Mouse (Mus musculus) right cerebral cortex, postnatal 36 days (tissue): Measurements from ENCODE around the gene Enpp1.
A peak's percentile ranks its signal among the peaks of the same experiment; 100 is the strongest.

Source experiments
- DNase-seq, 2 experiments: peaks; one replicate each; pipeline ENCODE4 v3.0.0; 2022; ENCODE audit warnings: low spot score in 2 of 2, mixed read lengths in 1 of 2

Enpp1 gene

GRCm38 (mm10) chr10:24711480-24712366 lies at the start of gene Enpp1:
Enpp1 (minus strand) TSS chr10:24712159.
- DNase-seq = peak in 1 of 2 experiments; percentile 5

GRCm38 (mm10) chr10:24758326-24758915 lies 46.5 kb upstream of the Enpp1 start:
- no peak for DNase-seq

GRCm38 (mm10) chr10:24754874-24755540 lies 43.0 kb upstream of the Enpp1 start:
- no peak for DNase-seq

GRCm38 (mm10) chr10:24754251-24754835 lies 42.4 kb upstream of the Enpp1 start:
- no peak for DNase-seq

GRCm38 (mm10) chr10:24753536-24754250 lies 41.7 kb upstream of the Enpp1 start:
- DNase-seq = no peak

DNA sequence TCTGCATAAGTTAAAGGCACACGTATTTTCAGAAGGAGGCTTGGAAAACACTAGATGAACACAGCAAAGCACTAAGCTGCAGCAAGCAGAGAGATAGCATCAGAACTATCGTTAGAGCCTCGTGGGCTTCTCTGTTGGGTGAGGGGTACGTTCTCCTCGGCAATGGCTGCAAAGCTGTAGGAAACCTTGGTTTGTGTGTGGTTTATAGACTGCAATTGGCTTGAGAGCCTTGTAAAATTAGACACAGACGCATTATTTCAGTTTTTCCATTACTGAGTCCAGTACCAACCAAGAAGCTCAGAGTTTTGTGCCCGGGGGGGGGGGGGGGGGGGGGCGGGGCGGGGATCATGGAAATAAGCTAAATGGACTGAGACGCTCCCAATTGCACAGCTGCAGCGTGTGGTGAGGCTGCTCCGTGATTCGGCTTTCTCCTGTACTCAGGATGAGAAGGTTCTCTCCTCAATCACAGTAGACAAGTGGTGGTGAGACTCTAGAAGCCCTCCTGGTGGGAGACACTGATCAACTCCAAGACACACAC lies 31.1 kb upstream of the Enpp1 start:
- no peak for DNase-seq

DNA sequence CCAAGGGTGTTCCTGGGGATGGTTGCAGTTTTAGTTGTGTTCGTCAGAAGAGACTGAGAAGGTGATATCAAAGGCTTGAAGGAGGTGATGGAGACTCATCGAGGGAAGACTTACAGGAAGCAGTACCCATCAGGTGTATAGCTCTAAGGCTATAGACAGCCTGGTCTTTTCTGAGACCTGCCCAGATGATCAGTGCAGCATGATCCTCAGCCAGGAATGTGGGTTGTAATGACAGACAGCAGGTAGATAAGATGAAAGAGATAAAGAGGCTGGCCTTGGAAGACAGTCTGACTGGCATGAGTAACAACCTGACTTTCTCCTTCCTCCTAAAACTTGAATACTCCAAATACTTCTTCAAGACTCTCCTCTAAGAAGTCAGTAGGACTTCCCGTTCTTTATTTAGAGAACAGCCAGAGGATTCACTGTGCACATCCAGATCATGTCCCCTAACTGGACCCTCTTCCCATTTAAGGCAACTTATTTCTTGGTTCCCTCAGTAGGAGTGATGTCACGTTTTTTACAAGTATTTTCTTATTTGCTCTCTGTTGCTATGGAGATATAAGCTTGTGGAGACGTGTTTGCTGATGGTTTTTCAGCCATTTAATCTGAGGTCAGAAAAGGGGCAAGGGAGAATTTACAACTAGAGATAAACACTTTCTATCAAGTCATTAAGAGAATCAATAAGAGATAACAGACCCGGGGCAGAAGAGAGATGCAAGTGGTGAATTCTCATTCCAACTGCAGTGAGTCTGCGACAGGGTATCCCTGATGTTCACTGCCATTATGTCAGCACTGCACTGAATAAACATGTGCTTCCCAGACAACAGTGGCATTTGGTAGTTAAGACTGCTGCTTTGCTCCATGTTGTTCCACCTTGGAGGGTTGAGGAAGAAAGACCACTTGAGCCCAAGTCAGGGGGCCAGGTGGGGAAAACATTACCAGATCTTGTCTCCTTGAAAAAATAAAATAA lies 29.6 kb upstream of the Enpp1 start:
- DNase-seq = no peak

- DNase-seq = no peak
Measured at GRCm38 (mm10) chr10:24739171-24739570, 27.2 kb upstream of the Enpp1 start.

DNA sequence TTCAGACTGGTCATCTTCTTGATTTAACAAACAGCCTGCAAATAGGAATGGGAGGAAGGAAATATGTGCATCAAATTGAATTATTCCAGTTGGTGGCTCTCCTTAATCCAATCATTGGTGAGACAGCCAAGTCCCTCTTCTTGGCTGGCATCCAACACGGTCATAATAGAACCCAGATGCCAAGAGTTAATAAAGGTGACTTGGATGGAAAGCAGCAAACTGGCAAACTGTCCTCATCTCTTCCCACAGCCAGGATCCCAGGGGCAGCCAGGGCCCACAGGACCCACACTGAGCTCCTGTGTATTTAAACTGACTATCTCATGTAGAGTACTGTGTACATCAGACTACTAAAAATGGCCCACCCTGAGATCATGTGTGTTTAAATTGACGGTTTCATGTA lies 26.5 kb upstream of the Enpp1 start:
- no peak for DNase-seq

DNA sequence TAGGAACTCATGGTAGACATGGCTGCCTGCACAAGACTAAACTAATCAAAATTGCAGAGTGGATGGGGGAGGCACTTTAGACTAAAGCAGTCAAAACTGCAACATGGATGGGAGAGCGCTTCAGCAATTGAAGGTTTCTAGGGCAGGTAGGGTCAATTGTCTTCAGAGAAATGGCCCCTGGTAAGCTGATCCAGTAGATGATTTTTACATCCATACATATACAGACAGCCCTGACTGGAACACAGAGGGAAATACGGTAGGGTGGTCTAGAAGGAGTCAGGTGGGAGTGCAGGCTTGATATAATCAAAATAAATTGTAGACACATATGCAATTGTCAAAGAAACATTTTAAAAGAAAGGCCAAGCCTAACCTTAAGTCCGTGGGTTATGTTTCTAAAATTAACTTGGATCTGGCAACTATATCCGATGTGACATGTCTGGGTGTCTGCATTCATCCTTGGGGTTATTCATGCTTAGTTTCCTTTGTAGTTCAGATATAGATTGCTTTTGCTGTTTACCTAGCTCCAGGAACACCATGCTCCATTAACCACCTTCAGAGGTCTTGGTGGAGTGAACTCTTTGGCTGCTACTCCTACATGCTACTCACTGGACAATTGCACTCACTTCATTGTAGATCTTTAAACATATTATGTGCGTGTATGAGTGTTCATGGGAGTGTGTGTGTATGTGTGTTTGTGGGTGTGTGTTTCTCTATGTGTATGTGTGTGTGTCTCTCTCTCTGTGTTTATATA lies 23.2 kb upstream of the Enpp1 start:
- DNase-seq = no peak

DNA sequence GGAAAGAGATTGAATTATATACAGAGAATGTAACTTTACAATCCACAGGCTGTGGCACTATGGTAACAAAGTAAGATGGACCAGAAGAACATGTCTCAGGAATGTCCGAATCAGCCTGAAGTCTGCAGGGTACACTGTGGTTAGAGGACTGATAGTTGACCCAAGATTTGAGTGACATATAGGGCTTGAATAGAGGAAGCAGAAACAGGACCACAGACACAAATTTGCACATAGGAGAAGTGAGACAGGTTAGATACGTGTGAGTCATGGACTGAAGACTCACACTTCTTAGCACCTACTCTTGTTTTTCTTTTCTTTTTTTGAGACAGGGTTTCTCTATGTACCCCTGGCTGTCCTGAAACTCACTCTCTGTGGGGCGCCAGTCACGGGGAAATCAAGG lies 15.5 kb upstream of the Enpp1 start:
- DNase-seq = no peak

DNA sequence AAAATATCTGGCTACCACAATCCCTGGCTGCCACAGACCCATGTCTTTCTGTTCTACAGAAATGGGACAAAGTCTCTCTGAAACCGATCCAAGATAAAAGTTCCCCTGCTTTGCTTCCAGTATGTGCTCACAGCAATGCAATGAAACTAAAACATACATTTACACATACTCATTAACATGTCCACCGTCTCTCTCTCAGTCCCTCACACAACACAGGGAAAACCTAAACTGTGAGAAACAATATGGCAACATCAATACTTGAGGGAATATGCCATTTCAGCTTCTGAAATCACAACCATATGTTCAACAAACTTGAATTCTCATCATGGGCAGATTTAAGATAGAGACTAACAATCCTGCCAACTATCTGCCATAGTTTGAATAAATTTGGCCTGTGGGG lies 13.2 kb upstream of the Enpp1 start:
- DNase-seq = no peak

- DNase-seq = no peak
Measured at GRCm38 (mm10) chr10:24721841-24722240, 9.9 kb upstream of the Enpp1 start.

GRCm38 (mm10) chr10:24719383-24719782 lies 7.4 kb upstream of the Enpp1 start:
- DNase-seq = no peak

GRCm38 (mm10) chr10:24718720-24719119 lies 6.8 kb upstream of the Enpp1 start:
- no peak for DNase-seq

DNA sequence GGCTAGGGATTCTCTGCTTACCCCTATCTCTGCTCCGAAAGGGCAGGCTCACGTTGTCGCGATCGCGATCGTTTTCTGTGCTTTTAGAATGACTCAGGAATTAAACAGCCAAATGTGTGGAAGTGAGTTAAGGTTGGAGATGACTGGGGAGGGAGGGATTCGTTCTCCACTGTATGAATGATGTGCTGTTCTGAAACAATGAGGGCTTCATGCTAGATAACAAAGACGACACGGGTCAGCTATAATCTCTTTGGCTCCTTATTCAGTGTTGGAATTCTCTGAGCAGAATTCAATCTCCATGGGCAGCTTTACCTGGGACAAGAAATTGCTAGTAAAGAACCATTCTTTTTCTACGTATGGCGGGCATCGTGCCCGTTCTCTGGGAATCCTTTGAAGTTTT lies 6.1 kb upstream of the Enpp1 start:
- DNase-seq = no peak

GRCm38 (mm10) chr10:24716232-24716631 lies 4.3 kb upstream of the Enpp1 start:
- DNase-seq = no peak

- no peak for DNase-seq
Measured at GRCm38 (mm10) chr10:24712901-24713300, 942 bp upstream of the Enpp1 start.

DNA sequence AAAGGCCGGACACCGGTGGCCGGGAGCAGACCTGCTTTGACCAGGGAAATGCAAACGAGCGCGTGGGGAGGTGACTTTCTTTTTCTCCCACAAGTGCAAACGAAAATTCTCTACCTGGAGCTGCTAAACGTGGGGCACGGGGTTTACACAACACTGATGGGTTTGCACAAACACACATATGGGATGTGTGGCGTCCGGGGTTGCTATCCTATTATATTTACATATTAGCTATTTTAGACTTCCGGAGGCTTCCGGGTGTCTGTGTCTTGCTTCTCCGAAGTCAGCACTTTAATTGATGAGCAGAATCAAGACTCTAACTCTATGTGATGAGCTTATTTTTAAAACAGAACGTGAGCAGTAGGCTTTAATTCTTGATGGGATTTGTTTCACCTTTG lies 405 bp upstream of the Enpp1 start:
- no peak for DNase-seq

- no peak for DNase-seq
Measured at GRCm38 (mm10) chr10:24711071-24711470, 888 bp downstream of the Enpp1 start.
